Mouse (Mus musculus) lung, embryonic 15.5 days (tissue): Measurements from ENCODE around the gene Wdr46. TPM values are rescaled to one million over a fixed set of nuclear protein-coding genes. Genes with fewer than 3 reads are reported as not detected.

ENCODE experiments used
- polyA plus RNA-seq: library from polyadenylated mRNA; unstranded; fragments of >200 nt; fragmentation: Nextera tagmentation; extraction: Ambion mirVana; gene quantifications from 2 replicates; pipeline ENCODE4 v1.2.1, GENCODE M21; 2015

The Wdr46 gene
- polyA plus RNA-seq, 1 experiment from 2014 or later: 34.2 TPM

Other genes with a start within 250 kb of the Wdr46 start
- gene March2, start 222.0 kb upstream of the Wdr46 start, polyA plus RNA-seq: 58.8 and 60.7 TPM in 2 replicates
- gene Rab11b, start 180.1 kb upstream of the Wdr46 start, polyA plus RNA-seq: 281 and 306 TPM in 2 replicates
- 43.7 and 47.0 TPM in 2 replicates for gene Angptl4, start 158.8 kb upstream of the Wdr46 start, polyA plus RNA-seq
- gene Kank3, start 130.1 kb upstream of the Wdr46 start, polyA plus RNA-seq: 68.0 and 77.8 TPM in 2 replicates
- 885 and 959 TPM in 2 replicates for gene Rps28, start 116.1 kb upstream of the Wdr46 start, polyA plus RNA-seq
- 425 and 461 TPM in 2 replicates for gene Ndufa7, start 116.1 kb upstream of the Wdr46 start, polyA plus RNA-seq
- 69.4 and 74.0 TPM in 2 replicates for gene Cd320, start 97.6 kb upstream of the Wdr46 start, polyA plus RNA-seq
- not detected in 2 replicates for gene Gm7029, start 66.8 kb upstream of the Wdr46 start, polyA plus RNA-seq
- gene Kifc1, start 50.0 kb upstream of the Wdr46 start, polyA plus RNA-seq: 10.1 and 10.6 TPM in 2 replicates
- gene Platr17, start 35.5 kb upstream of the Wdr46 start, polyA plus RNA-seq: 0.28 and 0.31 TPM in 2 replicates
- gene Daxx, start 31.2 kb upstream of the Wdr46 start, polyA plus RNA-seq: 50.8 and 54.6 TPM in 2 replicates
- gene Tapbp, start 24.8 kb upstream of the Wdr46 start, polyA plus RNA-seq: 45.3 and 52.6 TPM in 2 replicates
- gene Zbtb22, start 24.8 kb upstream of the Wdr46 start, polyA plus RNA-seq: 17.8 and 20.6 TPM in 2 replicates
- gene Rgl2, start 11.1 kb upstream of the Wdr46 start, polyA plus RNA-seq: 47.7 and 57.8 TPM in 2 replicates
- 137 and 153 TPM in 2 replicates for gene Pfdn6, start 317 bp upstream of the Wdr46 start, polyA plus RNA-seq
- 3.8 and 4.3 TPM in 2 replicates for gene B3galt4, start 10.8 kb downstream of the Wdr46 start, polyA plus RNA-seq
- gene Vps52, start 15.2 kb downstream of the Wdr46 start, polyA plus RNA-seq: 49.3 and 55.4 TPM in 2 replicates
- 1,650 and 1,822 TPM in 2 replicates for gene Rps18, start 15.3 kb downstream of the Wdr46 start, polyA plus RNA-seq
- 49.7 and 69.2 TPM in 2 replicates for gene H2-K1, start 59.7 kb downstream of the Wdr46 start, polyA plus RNA-seq
- gene Ring1, start 84.0 kb downstream of the Wdr46 start, polyA plus RNA-seq: 20.9 and 23.2 TPM in 2 replicates
- gene H2-Ke6, start 87.4 kb downstream of the Wdr46 start, polyA plus RNA-seq: 46.1 and 49.1 TPM in 2 replicates
- 192 and 205 TPM in 2 replicates for gene Slc39a7, start 91.0 kb downstream of the Wdr46 start, polyA plus RNA-seq
- gene Rxrb, start 91.2 kb downstream of the Wdr46 start, polyA plus RNA-seq: 47.5 and 56.0 TPM in 2 replicates
- 4.1 and 5.0 TPM in 2 replicates for gene Col11a2, start 98.8 kb downstream of the Wdr46 start, polyA plus RNA-seq
- 0.44 and 1.0 TPM in 2 replicates for gene H2-Oa, start 151.7 kb downstream of the Wdr46 start, polyA plus RNA-seq
- gene H2-DMa, start 178.9 kb downstream of the Wdr46 start, polyA plus RNA-seq: 12.1 and 13.8 TPM in 2 replicates
- gene Brd2, start 182.0 kb downstream of the Wdr46 start, polyA plus RNA-seq: 102 and 106 TPM in 2 replicates
- 1.8 and 1.9 TPM in 2 replicates for gene H2-DMb2, start 202.6 kb downstream of the Wdr46 start, polyA plus RNA-seq
- gene H2-DMb1, start 212.4 kb downstream of the Wdr46 start, polyA plus RNA-seq: 2.0 and 3.2 TPM in 2 replicates
- gene Tap1, start 246.9 kb downstream of the Wdr46 start, polyA plus RNA-seq: 6.7 and 7.6 TPM in 2 replicates
- 6.5 and 10.8 TPM in 2 replicates for gene Psmb9, start 247.1 kb downstream of the Wdr46 start, polyA plus RNA-seq